Mouse (Mus musculus): Measurements from ENCODE around the gene AI481877.
"Not testable (repeated sequence)": the region's sequence is repeated elsewhere in the genome, so short reads cannot be mapped to it uniquely, and the experiment has no call there.

Gene AI481877

GRCm38 (mm10) chr4:59138507-59139033 lies at the start of gene AI481877:
TSS of gene AI481877 (minus strand) at chr4:59138983.
- not testable (repeated sequence) for DNase-seq (ENCODE audit: low read depth, low spot score)

GRCm38 (mm10) chr4:59188474-59188801 lies 49.7 kb upstream of the AI481877 start:
- no peak for DNase-seq (ENCODE audit: low read depth, low spot score)

GRCm38 (mm10) chr4:59187289-59187688 lies 48.5 kb upstream of the AI481877 start:
- no peak for DNase-seq (ENCODE audit: low read depth, low spot score)

- no peak for DNase-seq (ENCODE audit: low read depth, low spot score)
Observed at GRCm38 (mm10) chr4:59185671-59186070, 46.9 kb upstream of the AI481877 start.

GRCm38 (mm10) chr4:59181320-59182271 lies 42.8 kb upstream of the AI481877 start:
- no peak for DNase-seq (ENCODE audit: low read depth, low spot score)

GRCm38 (mm10) chr4:59177566-59177965 lies 38.8 kb upstream of the AI481877 start:
- DNase-seq (ENCODE audit: low read depth, low spot score) = no peak

GRCm38 (mm10) chr4:59175929-59176328 lies 37.1 kb upstream of the AI481877 start:
- DNase-seq (ENCODE audit: low read depth, low spot score) = no peak

- peak; percentile 69 for DNase-seq (ENCODE audit: low read depth, low spot score)
Observed at GRCm38 (mm10) chr4:59175003-59175402, 36.2 kb upstream of the AI481877 start.

- DNase-seq (ENCODE audit: low read depth, low spot score) = no peak
Observed at GRCm38 (mm10) chr4:59173181-59173922, 34.6 kb upstream of the AI481877 start.

GRCm38 (mm10) chr4:59172616-59173015 lies 33.8 kb upstream of the AI481877 start:
- no peak for DNase-seq (ENCODE audit: low read depth, low spot score)

- DNase-seq (ENCODE audit: low read depth, low spot score) = no peak
Observed at GRCm38 (mm10) chr4:59169981-59170380, 31.2 kb upstream of the AI481877 start.

GRCm38 (mm10) chr4:59167251-59167847 lies 28.6 kb upstream of the AI481877 start:
- DNase-seq (ENCODE audit: low read depth, low spot score) = no peak

- DNase-seq (ENCODE audit: low read depth, low spot score) = no peak
Observed at GRCm38 (mm10) chr4:59164034-59164433, 25.3 kb upstream of the AI481877 start.

- no peak for DNase-seq (ENCODE audit: low read depth, low spot score)
Observed at GRCm38 (mm10) chr4:59160959-59161670, 22.3 kb upstream of the AI481877 start.

GRCm38 (mm10) chr4:59160289-59160688 lies 21.5 kb upstream of the AI481877 start:
- DNase-seq (ENCODE audit: low read depth, low spot score) = no peak

GRCm38 (mm10) chr4:59157654-59158053 lies 18.9 kb upstream of the AI481877 start:
- DNase-seq (ENCODE audit: low read depth, low spot score) = no peak

GRCm38 (mm10) chr4:59156897-59157592 lies 18.3 kb upstream of the AI481877 start:
- DNase-seq (ENCODE audit: low read depth, low spot score) = no peak

GRCm38 (mm10) chr4:59151953-59152352 lies 13.2 kb upstream of the AI481877 start:
- no peak for DNase-seq (ENCODE audit: low read depth, low spot score)

- DNase-seq (ENCODE audit: low read depth, low spot score) = no peak
Observed at GRCm38 (mm10) chr4:59150907-59151306, 12.1 kb upstream of the AI481877 start.

- no peak for DNase-seq (ENCODE audit: low read depth, low spot score)
Observed at GRCm38 (mm10) chr4:59149043-59149442, 10.3 kb upstream of the AI481877 start.

- DNase-seq (ENCODE audit: low read depth, low spot score) = no peak
Observed at GRCm38 (mm10) chr4:59128935-59129334, 9.8 kb downstream of the AI481877 start.
